Mouse (Mus musculus) cerebellum, adult 11-12 months (tissue): ENCODE results near the gene Gm19426.

Source experiments
- DNase-seq: peaks from one replicate; pipeline ENCODE4 v3.0.0; 2022

Gm19426 gene

GRCm38 (mm10) chr2:84717357-84717756 lies 26.1 kb downstream of the Gm19426 start:
- no peak for DNase-seq

- no peak for DNase-seq
Observed at GRCm38 (mm10) chr2:84716423-84717355, 26.8 kb downstream of the Gm19426 start.

GRCm38 (mm10) chr2:84715562-84716361 lies 27.7 kb downstream of the Gm19426 start:
- peak; percentile 94 for DNase-seq

GRCm38 (mm10) chr2:84714811-84715561 lies 28.5 kb downstream of the Gm19426 start, which contains the start of gene Zdhhc5:
TSS of gene Zdhhc5 (minus strand) at chr2:84715180.
- peak; percentile 99 for DNase-seq

GRCm38 (mm10) chr2:84714422-84714810 lies 29.0 kb downstream of the Gm19426 start:
- no peak for DNase-seq

- DNase-seq: no peak
Observed at GRCm38 (mm10) chr2:84711898-84712297, 31.6 kb downstream of the Gm19426 start.

GRCm38 (mm10) chr2:84707523-84707922 lies 35.9 kb downstream of the Gm19426 start:
- DNase-seq: no peak

- no peak for DNase-seq
Observed at GRCm38 (mm10) chr2:84705295-84705694, 38.2 kb downstream of the Gm19426 start.

GRCm38 (mm10) chr2:84704329-84704728 lies 39.1 kb downstream of the Gm19426 start:
- DNase-seq: no peak

GRCm38 (mm10) chr2:84703497-84703896 lies 40.0 kb downstream of the Gm19426 start:
- DNase-seq: no peak

GRCm38 (mm10) chr2:84695007-84695695 lies 48.3 kb downstream of the Gm19426 start:
- no peak for DNase-seq
